Mouse (Mus musculus) cerebellum, postnatal 10 days (tissue): ENCODE measurements around the gene Ablim2.

ENCODE experiments used
- DNase-seq, 2 experiments: peaks; one replicate each; pipeline ENCODE4 v3.0.0; 2021; ENCODE audit warnings: mixed read lengths in 2 of 2

Gene Ablim2

DNA sequence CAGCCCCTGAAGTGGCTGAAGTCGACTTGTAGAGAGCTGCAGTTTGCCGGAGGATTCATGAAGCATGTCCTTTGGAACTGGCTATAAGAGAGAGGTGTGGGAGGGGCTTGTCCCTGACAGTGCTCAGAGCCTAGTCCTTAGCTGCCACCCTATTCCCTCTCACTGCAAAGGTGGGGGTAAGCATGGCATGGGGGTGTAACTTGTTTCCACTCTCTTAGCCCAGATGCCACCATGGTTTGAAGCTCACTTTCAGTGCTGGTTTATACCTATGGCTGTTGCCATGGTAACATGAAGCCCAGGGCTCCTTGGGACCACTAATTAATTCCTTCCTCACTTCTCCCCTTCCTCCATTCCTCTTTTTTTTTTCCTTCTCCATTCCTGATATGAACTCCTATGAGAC lies 57.4 kb downstream of the Ablim2 start:
- DNase-seq, result no peak

DNA sequence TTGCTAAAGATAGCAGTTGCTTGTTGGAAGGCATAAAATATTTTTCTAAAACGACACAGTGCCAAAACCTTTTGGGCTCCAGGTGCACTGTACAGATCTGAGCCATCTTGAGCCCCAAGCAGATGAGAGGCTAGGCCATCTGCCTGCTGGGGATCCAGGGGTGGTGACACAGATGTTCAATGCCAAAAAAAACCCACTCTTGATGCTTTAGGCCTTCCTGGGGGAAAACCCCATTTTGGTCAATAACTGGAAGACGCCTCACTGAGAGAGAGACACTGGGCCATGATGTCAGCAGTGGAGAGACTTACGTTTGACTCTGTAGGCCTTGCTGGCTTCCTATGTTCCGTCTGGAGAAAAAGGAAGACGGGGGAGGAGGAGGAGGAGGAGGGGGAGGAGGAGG lies 59.6 kb downstream of the Ablim2 start:
- DNase-seq, result no peak

DNA sequence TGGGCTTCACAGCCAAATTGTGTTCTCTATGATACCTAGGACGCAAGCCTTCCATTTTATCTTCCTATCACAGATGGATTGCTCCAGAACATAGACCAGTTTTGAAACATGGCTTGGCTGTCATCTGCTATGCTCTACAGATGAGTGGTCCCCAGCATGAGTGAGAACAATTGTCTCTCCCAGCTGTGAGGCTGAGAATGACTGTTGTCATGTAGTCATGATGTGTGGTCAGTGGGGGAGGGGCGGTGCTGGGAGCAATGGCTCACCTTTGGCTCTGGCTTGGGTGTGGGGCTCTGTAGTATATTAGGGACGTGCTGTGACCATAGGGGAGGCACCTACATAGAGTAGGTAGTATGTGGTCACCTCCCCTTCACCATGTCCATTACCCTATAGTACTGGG lies 60.2 kb downstream of the Ablim2 start:
- DNase-seq, result no peak

DNA sequence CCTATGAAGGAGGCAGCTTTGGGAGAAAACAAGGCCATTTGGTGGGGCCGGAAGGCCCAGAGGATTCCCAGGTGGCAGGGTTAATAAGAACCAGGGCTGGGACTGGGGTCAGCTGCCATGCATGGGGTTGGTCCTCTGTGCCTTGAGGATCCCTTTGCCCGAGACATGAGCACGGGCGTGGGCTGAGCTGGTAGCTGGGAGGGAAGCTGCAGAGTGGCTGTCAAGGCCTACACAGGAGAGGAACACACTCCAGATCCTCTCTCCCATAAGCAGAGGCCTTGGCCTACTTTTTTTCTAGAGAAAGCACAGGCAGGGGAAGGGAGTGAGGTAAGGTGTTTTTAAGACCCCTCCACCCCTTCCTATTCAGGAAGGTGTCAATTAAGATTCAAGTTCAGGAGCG lies 65.0 kb downstream of the Ablim2 start:
- no peak for DNase-seq

DNA sequence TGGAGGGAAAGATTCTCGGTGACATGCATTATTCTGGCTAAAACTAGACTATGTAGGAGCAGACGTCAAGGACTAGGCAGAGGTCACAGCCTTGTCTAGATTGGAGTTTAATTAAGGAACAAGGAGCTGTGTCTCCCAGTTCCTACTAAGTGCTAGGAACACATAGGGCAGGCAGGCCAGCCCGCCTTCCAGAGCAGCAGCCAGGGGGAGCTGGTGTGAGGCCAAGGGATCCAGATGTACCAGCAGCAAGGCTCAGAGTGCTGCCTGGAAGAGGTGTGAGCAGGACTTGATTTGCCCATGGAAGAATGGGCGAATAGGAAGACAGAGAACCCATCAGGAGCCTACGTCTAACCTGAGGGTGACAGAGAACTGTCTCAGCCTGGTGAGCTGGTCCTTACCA lies 68.8 kb downstream of the Ablim2 start:
- no peak for DNase-seq

DNA sequence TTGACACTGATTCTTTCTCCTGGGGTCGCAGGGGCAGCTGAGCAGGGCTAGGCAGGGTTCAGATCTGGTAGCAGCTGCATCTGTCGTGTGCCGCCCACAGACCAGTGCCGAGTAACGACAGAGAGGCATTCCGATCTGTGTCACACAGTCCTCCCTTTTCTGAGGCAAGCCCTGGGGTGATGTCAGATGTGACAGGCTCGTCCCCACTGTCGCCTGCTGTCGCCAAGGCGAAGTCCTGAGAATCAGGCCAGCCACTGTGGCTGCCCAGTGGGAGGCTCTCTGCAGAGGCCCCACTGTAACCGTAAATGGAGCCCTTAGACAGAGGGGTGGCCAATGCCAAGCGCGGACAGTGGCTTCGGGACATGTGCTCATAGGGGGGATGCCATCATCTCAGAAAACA lies 69.4 kb downstream of the Ablim2 start:
- peak; percentile 51 to 68 for DNase-seq

DNA sequence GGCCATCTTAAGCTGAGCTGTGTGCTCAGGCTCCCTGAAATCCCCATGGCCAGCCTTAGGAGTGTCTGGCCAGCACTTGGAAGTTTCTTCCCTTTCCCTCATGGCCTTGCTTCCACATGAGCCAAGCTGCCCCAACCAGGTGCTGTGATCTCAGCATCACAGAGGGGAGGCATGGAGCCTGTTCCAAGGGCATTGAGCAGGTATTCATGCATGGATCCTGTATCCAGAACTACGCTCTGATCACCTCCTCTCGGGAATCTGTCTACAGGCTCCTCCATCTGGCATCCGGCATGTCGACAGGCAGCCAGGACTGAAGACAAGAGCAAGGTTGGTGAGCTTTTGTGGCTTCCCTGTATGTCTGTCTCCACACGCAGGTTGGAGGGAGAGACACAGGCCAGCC lies 70.2 kb downstream of the Ablim2 start:
- peak; percentile 47 to 48 for DNase-seq

DNA sequence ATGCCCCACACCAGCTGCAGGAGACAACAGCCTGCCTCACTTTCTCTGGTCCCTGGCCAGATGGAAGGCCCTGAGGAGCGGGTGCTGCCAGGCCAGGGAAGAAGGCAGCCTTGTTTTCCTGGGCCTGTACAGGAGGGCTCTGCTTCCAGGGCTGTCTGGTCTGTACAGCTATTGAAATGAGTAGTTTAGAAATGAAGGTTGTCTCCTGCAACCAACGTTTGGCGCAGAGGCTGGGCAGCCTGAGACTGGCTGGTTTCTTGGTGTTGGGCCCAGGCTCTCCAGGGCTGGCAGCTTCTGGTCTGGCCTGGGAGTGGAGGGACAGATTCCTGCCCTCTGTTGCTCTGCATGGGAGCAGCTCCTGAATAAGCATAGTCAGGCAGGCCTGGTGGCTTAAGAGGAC lies 72.4 kb downstream of the Ablim2 start:
- DNase-seq, result peak; percentile 69 to 81

DNA sequence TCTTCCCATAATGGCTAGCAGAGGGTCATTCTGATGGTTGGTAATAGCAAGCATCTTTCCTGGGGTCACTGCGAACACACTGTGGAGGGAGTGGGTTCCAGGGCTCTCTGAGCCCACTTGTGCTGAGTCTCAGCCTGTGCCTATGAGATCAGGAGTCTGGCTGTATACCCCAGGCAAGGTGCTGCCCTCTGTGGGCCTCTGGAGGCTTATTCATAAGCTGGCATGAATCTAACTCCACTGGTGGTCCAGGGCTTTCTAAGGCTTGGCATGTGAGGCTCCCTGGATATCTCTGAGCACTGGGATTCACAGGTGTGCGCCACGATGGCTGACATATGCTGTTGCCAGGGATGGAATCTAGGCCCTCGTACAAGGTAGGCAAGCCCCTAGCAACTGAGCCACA lies 76.2 kb downstream of the Ablim2 start:
- no peak for DNase-seq

DNA sequence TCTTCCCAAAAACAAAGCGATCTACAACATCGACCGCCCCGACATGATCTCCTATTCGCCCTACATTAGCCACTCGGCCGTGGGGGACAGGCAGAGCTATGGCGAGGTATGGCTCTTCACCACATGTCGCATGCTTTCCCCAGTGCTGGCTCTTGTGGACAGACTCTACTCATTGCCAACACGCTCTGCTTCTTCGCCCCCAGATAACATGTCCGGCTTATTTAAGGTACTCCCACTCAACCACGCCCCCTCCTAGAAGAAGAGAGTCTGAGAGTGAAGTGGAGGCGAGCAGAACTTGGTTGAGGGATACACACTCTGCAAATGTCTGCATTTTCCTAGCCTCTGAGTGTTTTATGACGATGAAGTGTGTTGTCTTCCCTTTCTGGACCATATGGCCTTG lies 79.3 kb downstream of the Ablim2 start:
- DNase-seq, result no peak

DNA sequence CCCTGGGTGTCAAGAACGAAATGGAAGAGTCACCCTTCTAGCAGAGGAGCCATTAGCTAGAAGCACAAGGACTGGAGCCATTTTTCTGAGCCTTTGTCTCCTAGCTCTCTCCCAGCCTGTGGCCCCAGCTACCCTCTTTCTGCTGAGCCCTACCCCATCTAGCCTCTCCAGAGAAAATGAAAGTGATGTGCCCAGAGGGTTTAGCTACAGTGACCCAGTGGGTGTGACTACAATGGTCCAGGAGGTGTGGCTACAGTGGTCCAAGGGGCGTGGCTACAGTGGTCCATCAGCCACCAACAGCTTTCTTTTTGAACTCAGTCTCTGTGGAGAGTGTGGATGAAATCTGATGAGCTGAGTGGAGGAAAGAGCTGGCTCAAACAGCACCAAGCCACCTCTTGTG lies 81.6 kb downstream of the Ablim2 start:
- DNase-seq, result no peak

DNA sequence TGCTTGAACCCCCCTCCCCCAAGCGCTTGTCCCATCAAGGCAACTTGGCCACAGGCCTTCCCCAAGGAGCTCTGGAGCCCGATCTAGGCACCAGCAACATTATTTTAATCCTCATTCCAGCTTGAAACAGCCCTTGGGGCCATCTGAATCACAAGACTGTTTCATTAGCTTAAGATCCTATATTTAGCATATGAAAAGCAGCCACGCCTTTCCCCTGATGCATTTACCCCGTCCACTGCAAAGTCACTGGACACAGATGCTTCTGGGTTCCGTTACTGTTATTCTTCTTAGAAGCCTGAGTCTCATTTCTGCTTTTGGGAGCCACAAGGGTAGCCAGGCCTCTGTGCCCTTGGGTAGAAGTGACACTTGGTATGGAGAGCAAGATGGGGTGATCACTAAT lies 93.8 kb downstream of the Ablim2 start:
- DNase-seq, result no peak

DNA sequence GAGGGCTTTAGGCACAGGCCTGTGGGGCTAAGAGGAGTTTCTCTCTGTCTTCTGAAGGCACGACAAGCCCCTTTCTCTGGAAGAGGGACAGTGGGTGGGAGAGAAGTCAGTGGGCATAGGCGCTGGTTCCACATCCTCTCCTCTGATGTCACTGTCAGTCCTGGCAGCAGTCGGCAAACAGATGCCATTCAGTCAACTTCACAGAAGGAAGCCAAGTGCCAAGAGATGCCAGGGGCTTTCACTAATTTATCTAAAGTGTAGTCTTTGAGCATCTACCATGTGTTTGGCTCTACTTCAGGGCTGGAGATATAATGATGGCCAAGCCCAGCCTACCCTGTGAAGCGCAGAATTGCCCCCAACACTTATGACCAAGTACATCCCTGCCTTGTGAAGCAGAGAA lies 95.8 kb downstream of the Ablim2 start:
- peak; percentile 55 to 72 for DNase-seq

DNA sequence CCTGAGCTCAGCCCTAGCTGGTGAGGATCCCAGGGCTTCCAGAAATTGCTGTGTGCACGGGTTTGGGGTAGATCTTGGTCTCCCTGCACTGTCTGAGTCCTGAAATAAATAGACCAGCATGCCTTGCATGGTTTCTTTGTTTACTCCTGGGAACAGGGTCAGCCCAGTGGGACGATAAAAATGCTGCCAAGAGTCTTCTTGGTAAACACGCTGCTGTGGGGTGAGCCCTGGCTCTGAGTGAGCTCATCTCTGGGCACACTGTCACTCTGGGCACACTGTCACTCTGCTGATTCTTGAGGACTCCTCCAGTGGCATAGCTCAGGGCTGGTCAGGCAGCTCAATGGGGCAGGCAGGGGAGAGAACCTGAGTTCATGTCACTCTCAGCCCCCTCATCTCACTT lies 98.6 kb downstream of the Ablim2 start:
- DNase-seq, result peak; percentile 31 to 42

DNA sequence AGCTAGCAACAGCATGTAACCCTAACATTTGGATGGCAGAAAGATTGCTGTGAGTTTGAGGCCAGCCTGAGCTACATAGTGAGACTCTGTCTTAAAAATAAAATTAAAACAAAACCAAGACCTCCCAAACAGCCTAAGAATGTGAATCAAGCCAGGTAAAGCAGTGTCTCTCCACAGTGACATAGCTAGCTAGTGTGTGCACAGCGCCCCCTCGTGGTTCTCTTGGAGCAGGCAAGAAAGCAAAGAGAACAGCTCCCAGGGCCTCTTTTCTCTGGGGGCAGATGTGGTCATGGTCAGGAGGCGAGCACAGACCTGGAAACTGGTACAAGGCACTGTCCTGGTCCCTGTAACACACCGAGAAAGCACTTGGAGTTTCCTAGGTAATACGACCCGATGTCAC lies 100.4 kb downstream of the Ablim2 start:
- peak; percentile 89 to 92 for DNase-seq

DNA sequence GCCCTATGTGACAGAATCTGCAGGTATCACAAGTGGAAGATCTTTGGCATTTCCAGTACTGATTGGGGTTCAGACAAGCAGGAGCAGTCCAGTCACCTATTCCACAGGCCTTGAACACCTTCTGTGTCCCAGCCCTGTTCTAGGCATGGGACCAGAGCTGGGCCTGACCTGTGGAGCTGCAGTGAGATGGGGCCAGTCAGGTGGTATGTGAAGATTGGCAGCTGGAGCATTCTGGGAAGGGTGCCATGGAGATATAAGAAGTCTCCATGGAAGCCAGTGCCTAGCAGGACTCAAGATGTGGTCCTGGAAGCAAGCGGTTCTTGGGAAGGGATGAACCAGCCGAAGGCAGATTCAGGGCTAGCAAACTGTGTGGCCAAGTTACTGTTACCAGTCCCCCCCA lies 103.8 kb downstream of the Ablim2 start:
- DNase-seq, result no peak

DNA sequence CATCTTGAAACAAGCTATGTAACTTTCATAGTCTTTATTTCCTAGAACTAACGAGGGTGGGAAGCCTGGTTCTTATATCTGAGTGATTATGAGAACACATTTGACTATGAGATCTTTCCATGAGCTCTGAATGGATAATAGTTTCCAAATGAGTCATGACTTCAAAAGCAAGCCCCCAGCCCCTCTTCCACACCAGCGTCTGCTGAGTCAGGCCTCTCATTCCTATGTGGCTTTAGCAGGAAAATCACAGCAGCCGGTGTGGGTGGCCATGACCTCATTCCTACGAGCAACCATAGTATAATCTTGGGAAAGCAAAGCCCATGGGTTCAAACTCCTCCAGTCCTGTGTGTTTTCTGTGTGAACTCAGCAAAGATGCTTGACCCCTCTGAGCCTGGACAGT lies 112.3 kb downstream of the Ablim2 start:
- DNase-seq, result no peak

DNA sequence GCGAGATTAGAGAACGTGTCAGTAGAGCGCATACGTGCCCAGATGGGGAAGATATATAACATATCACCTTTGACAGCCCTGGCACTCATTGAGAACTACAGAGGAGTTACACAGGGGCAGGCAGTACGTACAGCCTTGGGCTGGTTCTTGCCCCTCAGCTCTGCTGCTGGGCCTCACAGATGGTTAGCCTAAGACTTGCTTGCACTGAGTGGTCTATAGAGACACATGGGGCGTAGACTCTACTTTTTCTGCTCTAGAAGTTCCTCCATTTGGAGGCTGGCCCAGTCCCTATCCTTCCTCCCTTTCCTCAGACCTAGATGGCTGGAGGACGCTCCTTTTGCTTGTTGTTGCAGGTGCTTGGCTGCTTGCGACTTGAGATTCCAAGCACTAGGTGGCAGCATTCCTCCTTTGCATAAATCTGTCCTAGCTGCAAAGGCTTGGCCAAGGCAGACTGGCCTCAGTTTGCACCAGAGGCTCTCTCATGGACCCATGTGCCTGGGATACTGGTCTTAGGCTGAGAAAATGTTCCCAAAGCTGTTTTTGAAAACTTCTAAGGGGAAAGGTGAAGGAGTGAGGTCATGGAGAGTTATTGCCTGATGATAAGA lies 112.8 kb downstream of the Ablim2 start:
- DNase-seq, result peak; percentile 88 to 89

DNA sequence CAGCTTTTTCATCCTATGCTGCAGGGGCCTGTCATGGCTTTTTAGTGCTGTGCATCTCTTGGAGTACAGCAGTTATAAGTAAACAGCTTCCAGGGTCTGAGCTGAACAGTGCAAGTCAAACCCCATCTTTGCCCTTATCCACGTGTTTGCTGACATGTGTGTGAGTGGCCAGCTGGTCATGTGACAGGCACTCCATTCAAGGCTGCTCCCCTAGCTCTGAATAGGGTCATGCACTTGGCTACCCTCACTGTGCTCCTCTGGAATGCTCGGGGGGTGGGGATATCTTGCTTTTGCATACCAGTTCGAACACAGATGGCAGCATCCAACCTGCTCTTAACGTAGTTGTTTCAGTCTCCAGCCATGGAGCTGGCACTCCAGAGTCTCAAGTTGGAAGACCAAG lies 115.7 kb downstream of the Ablim2 start:
- DNase-seq, result no peak

DNA sequence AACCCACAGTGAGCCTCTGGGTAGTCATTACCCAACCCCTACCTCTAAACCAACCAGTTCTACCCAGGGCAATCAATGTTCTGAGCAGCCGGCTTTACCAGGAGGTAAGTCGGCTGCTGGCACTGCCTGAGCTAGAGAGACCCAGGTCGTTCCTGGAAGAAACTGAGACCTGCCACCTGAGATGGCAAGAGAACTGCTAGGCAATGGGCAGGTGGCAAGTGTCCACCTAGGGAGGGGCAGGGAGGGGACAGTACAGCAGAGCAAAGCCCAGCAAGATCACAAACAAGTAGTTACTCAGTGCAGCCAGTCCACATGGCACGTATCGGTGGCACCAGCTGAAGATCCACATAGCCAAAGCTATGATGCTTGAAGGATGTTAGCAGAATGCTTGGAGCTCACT lies 118.6 kb downstream of the Ablim2 start:
- DNase-seq, result no peak

DNA sequence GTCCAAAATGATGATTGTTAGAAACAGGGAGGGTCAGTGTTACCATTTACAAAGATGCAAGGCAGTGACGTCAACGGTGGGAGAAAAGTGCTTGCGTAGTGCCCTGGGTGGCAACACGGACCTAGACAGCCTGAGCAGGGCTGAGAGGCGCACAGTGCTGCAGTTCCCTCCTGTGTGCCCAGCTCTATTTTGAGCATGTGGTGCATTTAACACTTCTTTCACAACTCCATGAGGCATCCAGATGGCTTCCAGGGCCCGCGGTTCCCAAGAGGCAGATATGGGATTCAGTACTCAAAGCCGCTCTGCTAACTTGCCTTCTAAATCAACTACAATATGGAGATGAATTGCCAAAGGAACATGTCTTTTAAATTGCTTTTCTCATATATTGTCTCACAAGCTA lies 121.5 kb downstream of the Ablim2 start:
- DNase-seq, result peak in 1 of 2 experiments; percentile 59

DNA sequence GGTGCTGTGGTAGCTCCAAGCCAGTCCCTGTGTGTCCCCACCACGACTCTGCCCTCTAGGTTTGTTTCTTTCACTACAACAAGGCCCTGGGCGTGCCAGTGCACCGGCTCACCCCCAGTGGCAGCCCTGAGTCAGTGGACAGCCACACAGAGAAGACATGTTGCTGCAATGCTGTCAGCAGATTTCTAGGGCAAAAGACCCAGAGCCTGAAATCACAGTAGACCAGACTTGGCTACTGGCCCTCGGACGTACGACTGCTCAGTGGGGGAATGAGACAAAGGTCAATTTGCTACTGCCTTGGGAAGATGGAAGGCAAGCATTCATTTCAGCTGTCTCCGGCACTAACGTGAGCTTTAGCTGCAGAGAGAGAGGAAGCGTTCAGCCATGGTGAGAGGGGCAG lies 124.7 kb downstream of the Ablim2 start:
- no peak for DNase-seq

DNA sequence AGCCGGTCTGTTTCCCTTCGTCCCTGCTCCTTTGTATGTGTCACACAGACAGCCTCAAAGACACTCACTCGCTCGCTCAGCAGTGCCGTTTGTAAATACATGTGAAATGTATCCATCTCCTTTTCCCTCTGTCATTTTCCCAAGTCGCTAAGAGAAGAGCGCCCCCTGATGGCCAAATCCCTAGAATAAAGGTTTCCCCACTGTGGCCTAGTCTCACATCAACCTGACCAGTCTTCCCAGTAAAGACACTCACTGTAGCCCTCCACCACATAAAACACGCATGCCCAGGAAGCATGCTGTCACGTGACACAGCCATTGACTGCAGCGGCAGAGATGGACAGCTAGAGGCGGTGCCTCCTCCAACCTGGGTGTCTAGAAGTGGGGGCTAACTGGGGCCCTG lies 126.6 kb downstream of the Ablim2 start:
- DNase-seq, result peak; percentile 69 to 77

DNA sequence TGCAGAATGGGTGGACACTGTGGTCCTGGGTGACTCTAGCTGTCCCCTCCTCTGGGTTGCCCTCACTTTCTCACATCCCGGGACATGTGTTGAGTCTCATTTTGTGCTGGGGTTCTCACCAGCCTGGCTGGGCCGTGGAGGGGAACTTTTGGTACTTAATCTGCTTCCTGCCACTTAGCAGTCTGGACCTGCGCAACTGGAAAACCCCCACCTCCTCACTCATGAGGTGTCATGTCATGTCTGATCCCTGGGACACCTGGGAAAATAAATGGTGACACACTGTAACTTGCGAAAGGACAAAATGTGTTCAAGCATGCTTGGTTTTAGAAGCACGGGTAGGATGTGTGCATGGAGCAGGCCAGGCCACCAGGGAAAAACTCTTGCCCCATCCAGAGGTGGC lies 127.0 kb downstream of the Ablim2 start:
- no peak for DNase-seq

DNA sequence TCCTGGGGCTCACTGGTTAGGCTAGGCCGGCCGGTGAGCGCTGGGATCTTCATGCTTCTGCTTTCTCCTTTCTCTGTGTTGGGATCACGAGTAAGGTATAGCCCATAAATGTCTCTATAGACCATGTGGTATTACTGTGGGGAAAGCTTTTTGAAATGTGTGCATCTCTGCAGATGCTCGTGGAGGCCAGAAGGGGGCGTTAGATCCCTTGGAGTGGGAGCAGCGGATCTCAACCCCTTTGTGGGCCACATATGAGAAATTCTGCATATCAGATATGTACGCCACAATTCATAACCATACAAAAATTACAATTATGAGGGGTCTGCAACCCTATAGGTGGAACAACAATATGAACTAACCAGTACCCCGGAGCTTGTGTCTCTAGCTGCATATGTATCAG lies 131.3 kb downstream of the Ablim2 start:
- DNase-seq, result peak; percentile 49 to 70

DNA sequence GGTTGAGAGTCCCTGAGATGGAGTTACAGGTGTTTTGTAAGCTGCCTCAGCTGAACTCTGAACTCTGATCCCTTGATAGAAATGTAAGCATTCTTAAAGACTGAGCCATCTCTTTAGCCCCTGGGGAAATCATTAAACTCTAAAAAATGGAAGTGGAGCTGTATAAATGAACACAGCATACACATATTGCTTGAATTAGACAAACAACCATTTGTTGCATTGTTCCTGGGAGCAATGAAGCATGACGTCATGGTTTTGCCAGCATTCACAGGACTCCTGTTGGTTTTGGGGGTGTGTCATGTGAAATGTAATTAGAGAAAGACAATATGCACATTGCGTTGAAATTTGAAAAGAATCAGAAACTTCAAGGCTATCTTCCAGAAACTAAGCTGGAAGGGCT lies 132.0 kb downstream of the Ablim2 start:
- no peak for DNase-seq
